Mouse (Mus musculus): ENCODE measurements at regions not wholly inside any gene's neighbourhood (a gene's known extent, or its start where the extent isn't known, plus 50 kb on each side); places are given as distances from the start of the nearest gene placed in this dataset.

DNA sequence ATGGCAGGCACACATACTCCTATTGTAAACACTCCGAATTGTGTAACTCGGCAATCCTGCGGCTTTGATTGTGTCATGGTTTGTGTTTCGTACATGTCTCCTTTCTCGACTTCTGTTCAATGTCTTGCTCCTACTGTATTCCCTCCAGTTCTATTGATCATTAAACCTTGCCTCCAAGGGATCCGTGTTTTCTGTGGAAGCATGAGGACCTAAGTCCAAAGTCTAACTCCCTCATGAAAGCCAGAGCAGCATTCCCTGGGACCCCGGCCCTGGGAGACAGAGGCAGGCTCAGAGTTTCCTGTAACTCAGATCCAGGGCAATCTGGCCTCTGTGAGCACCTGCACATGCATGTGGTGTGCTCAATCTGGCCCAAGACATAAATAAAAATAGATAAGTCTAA lies 521.7 kb upstream of the Kdm8 start:
- ATAC-seq (no peak), DNase-seq (no peak)
- H3K36me3 ChIP-seq (replicated peaks; ENCODE audit: insufficient read depth, low read length): no peaks in the 10 kb centered on the region
- H3K27me3 ChIP-seq (ENCODE audit: insufficient read depth, low read length): no peaks in the 10 kb centered on the region
- WGBS (ENCODE audit: insufficient replicate concordance): 66% methylated on average over 7 of the region's 7 CpGs
- H3K9ac ChIP-seq (replicated peaks): no peak overlapping the region
- H3K4me1 ChIP-seq (ENCODE audit: insufficient read depth): no peaks in the 10 kb centered on the region
- no peak overlapping the region for H3K4me2 ChIP-seq (ENCODE audit: low read depth, low read length)
- H3K27ac ChIP-seq (ENCODE audit: low read depth): no peak overlapping the region
- no peaks in the 10 kb centered on the region for H3K9me3 ChIP-seq (ENCODE audit: low read length)
- TF ChIP-seq EP300 (IDR thresholded peaks at IDR 0.05; ENCODE audit: low read depth) (no peak), CTCF (IDR thresholded peaks at IDR 0.05; ENCODE audit: low read depth) (no peak)
- no peak overlapping the region for H3K4me3 ChIP-seq (ENCODE audit: low read depth, low read length)

DNA sequence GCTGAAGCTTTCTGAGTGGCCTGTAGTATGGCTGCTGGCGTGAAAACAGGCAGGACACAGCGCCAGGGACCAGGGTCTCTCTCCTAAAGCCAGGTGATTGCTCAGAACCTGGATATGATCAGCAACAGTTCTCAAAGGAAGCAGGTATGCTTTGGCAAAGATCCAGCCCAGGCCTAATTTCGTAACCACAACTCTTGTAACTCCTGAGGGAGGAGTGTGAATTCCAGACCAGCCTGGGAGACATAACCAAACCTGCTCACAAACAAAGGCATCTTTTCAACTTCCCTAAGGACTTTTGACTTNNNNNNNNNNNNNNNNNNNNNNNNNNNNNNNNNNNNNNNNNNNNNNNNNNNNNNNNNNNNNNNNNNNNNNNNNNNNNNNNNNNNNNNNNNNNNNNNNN lies 510.9 kb upstream of the Kdm8 start:
- 61% methylated on average over 3 of the region's 3 CpGs for WGBS (ENCODE audit: insufficient replicate concordance)
- H3K27me3 ChIP-seq (ENCODE audit: insufficient read depth, low read length): no peaks in the 10 kb centered on the region

DNA sequence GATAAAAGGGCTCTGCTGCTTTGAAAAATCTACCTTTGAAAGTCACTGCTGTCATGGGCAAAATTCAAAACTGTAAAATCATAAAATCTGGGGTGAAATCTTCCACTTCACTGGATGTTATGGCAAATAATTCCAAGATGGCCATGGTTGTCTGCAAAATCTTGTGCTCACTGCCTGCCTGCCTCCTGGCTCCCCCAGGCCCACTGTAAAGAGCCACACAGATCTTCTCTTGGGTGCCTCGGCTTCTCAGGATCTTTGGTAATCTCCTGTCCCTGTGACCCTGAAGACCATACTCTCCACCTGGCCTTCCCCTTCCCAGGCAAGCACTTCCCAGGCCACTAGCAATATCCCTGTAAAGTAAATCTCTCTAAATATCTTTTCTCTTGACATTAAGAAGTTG lies 505.1 kb upstream of the Kdm8 start:
- Histone ChIP-seq H3K27ac (ENCODE audit: low read depth) (no peak overlapping the region), H3K4me1 (ENCODE audit: insufficient read depth) (no peaks in the 10 kb centered on the region), H3K36me3 (replicated peaks; ENCODE audit: insufficient read depth, low read length) (no peaks in the 10 kb centered on the region), H3K4me2 (ENCODE audit: low read depth, low read length) (no peak overlapping the region), H3K9ac (replicated peaks) (no peak overlapping the region), H3K9me3 (ENCODE audit: low read length) (no peaks in the 10 kb centered on the region), H3K27me3 (ENCODE audit: insufficient read depth, low read length) (no peaks in the 10 kb centered on the region), H3K4me3 (ENCODE audit: low read depth, low read length) (no peak overlapping the region)
- no peak for TF ChIP-seq CTCF (IDR thresholded peaks at IDR 0.05; ENCODE audit: low read depth)
- TF ChIP-seq EP300 (IDR thresholded peaks at IDR 0.05; ENCODE audit: low read depth): no peak
- 35% methylated on average over 1 of the region's 1 CpGs for WGBS (ENCODE audit: insufficient replicate concordance)
- no peak for DNase-seq
- ATAC-seq: no peak

More for the DNA sequence above, 510.9 kb upstream of the Kdm8 start:
- no peak overlapping the region for H3K4me3 ChIP-seq (ENCODE audit: low read depth, low read length)
- no peaks in the 10 kb centered on the region for H3K9me3 ChIP-seq (ENCODE audit: low read length)
- no peak overlapping the region for H3K27ac ChIP-seq (ENCODE audit: low read depth)
- H3K9ac ChIP-seq (replicated peaks): no peak overlapping the region
- no peak for ATAC-seq
- H3K4me2 ChIP-seq (ENCODE audit: low read depth, low read length): no peak overlapping the region
- no peak for DNase-seq
- H3K36me3 ChIP-seq (replicated peaks; ENCODE audit: insufficient read depth, low read length): no peaks in the 10 kb centered on the region
- TF ChIP-seq CTCF (IDR thresholded peaks at IDR 0.05; ENCODE audit: low read depth): no peak
- no peak for TF ChIP-seq EP300 (IDR thresholded peaks at IDR 0.05; ENCODE audit: low read depth)
- H3K4me1 ChIP-seq (ENCODE audit: insufficient read depth): no peaks in the 10 kb centered on the region

DNA sequence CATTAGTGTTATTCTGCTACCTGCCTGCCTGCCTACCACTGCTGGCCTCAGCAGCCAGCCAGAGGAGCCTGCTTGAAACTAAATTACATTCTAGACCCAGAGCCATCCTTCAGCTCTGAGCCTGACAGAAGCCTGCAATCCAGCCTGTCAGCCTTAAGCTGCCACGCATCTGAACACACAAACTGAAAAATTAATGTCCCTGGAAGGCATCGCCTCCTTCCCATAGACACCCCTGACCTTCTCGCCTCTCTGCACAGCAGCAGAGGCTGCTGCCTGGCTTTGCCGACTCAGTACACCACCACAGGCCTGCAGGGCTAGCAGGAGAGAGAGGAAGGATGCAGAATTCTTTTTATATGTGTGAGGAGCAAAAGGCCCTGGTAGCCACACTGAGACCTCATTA lies 502.9 kb upstream of the Kdm8 start:
- H3K36me3 ChIP-seq (replicated peaks; ENCODE audit: insufficient read depth, low read length): no peaks in the 10 kb centered on the region
- no peaks in the 10 kb centered on the region for H3K9me3 ChIP-seq (ENCODE audit: low read length)
- no peaks in the 10 kb centered on the region for H3K4me1 ChIP-seq (ENCODE audit: insufficient read depth)
- no peaks in the 10 kb centered on the region for H3K27me3 ChIP-seq (ENCODE audit: insufficient read depth, low read length)
- DNase-seq: no peak
- no peak for ATAC-seq
- no peak overlapping the region for H3K27ac ChIP-seq (ENCODE audit: low read depth)
- no peak overlapping the region for H3K4me2 ChIP-seq (ENCODE audit: low read depth, low read length)
- H3K4me3 ChIP-seq (ENCODE audit: low read depth, low read length): no peak overlapping the region
- WGBS (ENCODE audit: insufficient replicate concordance): 73% methylated on average over 4 of the region's 4 CpGs
- TF ChIP-seq CTCF (IDR thresholded peaks at IDR 0.05; ENCODE audit: low read depth) (no peak), EP300 (IDR thresholded peaks at IDR 0.05; ENCODE audit: low read depth) (no peak)
- no peak overlapping the region for H3K9ac ChIP-seq (replicated peaks)

DNA sequence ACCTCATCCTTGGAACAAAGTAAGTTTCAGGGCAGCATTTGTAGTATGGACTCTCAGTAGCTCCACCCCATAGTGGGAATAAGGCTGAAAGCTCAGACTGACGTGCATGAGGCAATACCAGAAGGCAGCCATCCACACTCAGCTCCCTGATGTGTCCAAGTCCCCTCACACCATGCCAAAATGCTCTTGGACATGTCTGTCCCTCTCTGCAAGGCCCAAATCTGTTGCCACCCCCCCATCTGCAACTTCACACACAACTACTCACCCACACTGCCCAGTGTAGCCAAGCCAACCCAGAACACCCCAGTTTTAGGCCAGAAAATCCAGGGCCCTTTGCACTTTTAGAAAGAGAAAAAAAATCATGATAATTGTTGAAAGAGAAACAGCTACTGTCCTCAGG lies 498.1 kb upstream of the Kdm8 start:
- H3K4me2 ChIP-seq (ENCODE audit: low read depth, low read length): no peak overlapping the region
- 38% methylated on average over 1 of the region's 1 CpGs for WGBS (ENCODE audit: insufficient replicate concordance)
- H3K4me3 ChIP-seq (ENCODE audit: low read depth, low read length): no peak overlapping the region
- TF ChIP-seq EP300 (IDR thresholded peaks at IDR 0.05; ENCODE audit: low read depth) (no peak), CTCF (IDR thresholded peaks at IDR 0.05; ENCODE audit: low read depth) (no peak)
- H3K4me1 ChIP-seq (ENCODE audit: insufficient read depth): no peaks in the 10 kb centered on the region
- no peak overlapping the region for H3K9ac ChIP-seq (replicated peaks)
- no peaks in the 10 kb centered on the region for H3K27me3 ChIP-seq (ENCODE audit: insufficient read depth, low read length)
- H3K27ac ChIP-seq (ENCODE audit: low read depth): no peak overlapping the region
- H3K36me3 ChIP-seq (replicated peaks; ENCODE audit: insufficient read depth, low read length): no peaks in the 10 kb centered on the region
- ATAC-seq: no peak
- H3K9me3 ChIP-seq (ENCODE audit: low read length): no peaks in the 10 kb centered on the region
- DNase-seq: no peak

DNA sequence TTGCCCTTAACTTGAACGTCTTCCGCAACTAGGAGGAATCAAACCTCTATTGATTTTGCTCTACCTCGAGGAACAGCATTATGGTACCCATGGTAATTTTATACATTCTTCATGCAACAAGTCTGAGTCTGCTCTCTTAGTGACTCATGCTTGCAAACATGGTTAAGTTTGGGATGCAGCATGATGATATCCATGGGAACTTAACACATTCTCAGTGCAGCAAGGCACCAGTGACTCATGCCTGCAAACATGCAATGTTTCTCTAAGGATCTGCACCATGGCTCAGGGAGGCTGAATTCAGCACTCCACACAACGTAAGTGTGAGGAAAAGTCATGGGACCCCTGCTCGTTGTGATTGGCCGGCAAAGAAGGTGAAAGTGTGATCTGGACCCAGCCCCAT lies 487.1 kb upstream of the Kdm8 start:
- no peak for TF ChIP-seq EP300 (IDR thresholded peaks at IDR 0.05; ENCODE audit: low read depth)
- no peak for TF ChIP-seq CTCF (IDR thresholded peaks at IDR 0.05; ENCODE audit: low read depth)
- H3K4me1 ChIP-seq (ENCODE audit: insufficient read depth): no peaks in the 10 kb centered on the region
- H3K4me2 ChIP-seq (ENCODE audit: low read depth, low read length): no peak overlapping the region
- H3K9ac ChIP-seq (replicated peaks): no peak overlapping the region
- H3K27me3 ChIP-seq (ENCODE audit: insufficient read depth, low read length): no peaks in the 10 kb centered on the region
- DNase-seq: no peak
- WGBS (ENCODE audit: insufficient replicate concordance): 71% methylated on average over 6 of the region's 6 CpGs
- H3K27ac ChIP-seq (ENCODE audit: low read depth): no peak overlapping the region
- H3K36me3 ChIP-seq (replicated peaks; ENCODE audit: insufficient read depth, low read length): no peaks in the 10 kb centered on the region
- ATAC-seq: no peak
- H3K4me3 ChIP-seq (ENCODE audit: low read depth, low read length): no peak overlapping the region
- H3K9me3 ChIP-seq (ENCODE audit: low read length): no peaks in the 10 kb centered on the region

DNA sequence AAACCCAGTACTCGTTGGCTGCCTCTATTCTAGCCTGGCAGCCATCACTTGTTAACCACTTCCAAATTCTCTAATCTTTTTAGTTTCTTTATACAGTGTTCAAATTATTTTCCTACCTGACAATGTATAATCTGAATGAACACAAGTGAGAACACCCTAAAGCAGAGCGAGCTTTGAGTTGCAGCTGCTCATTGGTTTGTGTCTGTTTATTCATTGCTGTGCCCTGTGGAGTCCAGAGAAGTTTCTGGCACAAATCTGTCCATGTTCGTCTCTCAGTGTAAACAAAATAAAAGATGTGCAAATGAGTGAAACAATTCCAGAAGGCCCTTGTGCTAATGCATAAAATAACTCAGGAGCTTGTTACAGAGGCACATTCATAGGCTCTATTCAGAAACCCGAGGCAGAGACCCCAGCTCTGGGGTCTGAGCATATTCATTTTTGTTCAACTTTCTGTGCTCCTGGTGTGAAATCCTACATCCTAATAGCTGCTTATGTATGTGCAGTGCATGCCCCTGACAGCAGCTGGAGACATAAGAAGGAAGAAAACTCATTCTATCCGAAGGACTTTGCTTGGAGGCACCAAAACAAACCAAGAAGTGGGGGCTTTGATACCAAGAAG lies 469.5 kb upstream of the Kdm8 start:
- no peaks in the 10 kb centered on the region for H3K9me3 ChIP-seq (ENCODE audit: low read length)
- 57% methylated on average over 5 of the region's 5 CpGs for WGBS (ENCODE audit: insufficient replicate concordance)
- no peak overlapping the region for H3K9ac ChIP-seq (replicated peaks)
- no peak overlapping the region for H3K4me3 ChIP-seq (ENCODE audit: low read depth, low read length)
- H3K27ac ChIP-seq (ENCODE audit: low read depth): no peak overlapping the region
- no peak overlapping the region for H3K4me2 ChIP-seq (ENCODE audit: low read depth, low read length)
- TF ChIP-seq CTCF (IDR thresholded peaks at IDR 0.05; ENCODE audit: low read depth) (no peak), EP300 (IDR thresholded peaks at IDR 0.05; ENCODE audit: low read depth) (no peak)
- H3K36me3 ChIP-seq (replicated peaks; ENCODE audit: insufficient read depth, low read length): no peaks in the 10 kb centered on the region
- no peaks in the 10 kb centered on the region for H3K27me3 ChIP-seq (ENCODE audit: insufficient read depth, low read length)
- H3K4me1 ChIP-seq (ENCODE audit: insufficient read depth): no peaks in the 10 kb centered on the region
- DNase-seq: no peak
- ATAC-seq: no peak

All from liver, postnatal 0 days (tissue).